Mouse (Mus musculus): ENCODE measurements around the gene Klc2. TPM values are rescaled to one million over a fixed set of nuclear protein-coding genes. Genes with fewer than 3 reads are reported as not detected.
A peak's percentile ranks its signal among the peaks of the same experiment; 100 is the strongest.

Gene Klc2
- polyA plus RNA-seq, 1 experiment from 2014 or later: 13.6 TPM

DNA sequence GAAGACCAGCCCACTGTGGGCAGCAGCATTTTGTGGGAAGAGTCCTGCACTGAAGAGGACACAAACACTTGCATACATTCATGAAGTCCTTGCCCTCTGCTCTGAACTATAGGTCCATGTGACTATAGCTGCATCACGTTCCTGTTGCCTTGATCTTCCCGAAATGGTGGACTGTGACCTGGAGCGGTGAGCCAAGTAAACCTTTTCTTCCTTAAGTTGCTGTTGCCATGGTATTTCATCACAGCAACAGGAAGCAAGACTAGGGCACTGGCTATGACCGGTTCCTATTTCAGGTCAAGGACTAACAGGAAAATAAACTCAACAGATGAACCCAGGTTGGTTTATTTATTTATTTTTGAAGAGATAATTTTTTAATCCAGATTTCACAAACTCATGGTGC, 12.9 kb upstream of the Klc2 start:
- Histone ChIP-seq H3K27me3 (ENCODE audit: control insufficient read depth, insufficient read depth, low read length) (no peaks in the 10 kb centered on the region), H3K4me3 (replicated peaks; ENCODE audit: low read length) (no peak overlapping the region), H3K27ac (ENCODE audit: low read length) (no peak overlapping the region), H3K4me1 (ENCODE audit: control insufficient read depth, insufficient read depth, low read length) (no peaks in the 10 kb centered on the region), H3K36me3 (ENCODE audit: control insufficient read depth, insufficient read depth, low read length) (peaks cover 6% of the 10 kb centered on the region; the same call in 1 of the 2 replicates), H3K4me2 (ENCODE audit: low read depth, low read length) (no peak overlapping the region), H3K9me3 (replicated peaks; ENCODE audit: control insufficient read depth, low read length) (no peaks in the 10 kb centered on the region), H3K9ac (ENCODE audit: low read length) (no peak overlapping the region)
- 62% methylated on average over 4 of the region's 4 CpGs for WGBS
- no peak for ATAC-seq (ENCODE audit: insufficient read depth, low FRiP score)

DNA sequence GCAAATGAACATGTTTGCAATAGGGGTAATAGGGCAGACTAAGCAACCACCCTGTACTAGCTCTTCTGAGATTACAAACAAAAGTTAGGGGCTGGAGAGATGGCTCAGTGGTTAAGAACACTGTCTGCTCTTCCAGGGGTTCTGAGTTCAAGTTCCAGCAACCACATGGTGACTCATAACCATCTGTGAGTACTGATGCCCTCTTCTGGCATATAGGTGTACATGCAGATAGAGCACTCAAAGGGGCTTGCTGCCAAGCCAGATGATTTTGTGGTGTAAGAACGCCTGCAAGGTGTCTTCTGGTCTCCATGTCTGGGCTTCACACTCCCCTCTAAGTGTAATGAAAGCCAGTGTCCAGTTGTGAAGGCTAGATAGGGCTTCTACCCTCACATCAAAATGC, 11.4 kb upstream of the Klc2 start:
- Histone ChIP-seq H3K4me1 (ENCODE audit: control insufficient read depth, insufficient read depth, low read length) (no peaks in the 10 kb centered on the region), H3K27me3 (ENCODE audit: control insufficient read depth, insufficient read depth, low read length) (no peaks in the 10 kb centered on the region), H3K9me3 (replicated peaks; ENCODE audit: control insufficient read depth, low read length) (no peaks in the 10 kb centered on the region), H3K9ac (ENCODE audit: low read length) (no peak overlapping the region), H3K4me3 (replicated peaks; ENCODE audit: low read length) (no peak overlapping the region), H3K36me3 (ENCODE audit: control insufficient read depth, insufficient read depth, low read length) (peaks cover 3% of the 10 kb centered on the region; the same call in 1 of the 2 replicates), H3K27ac (ENCODE audit: low read length) (no peak overlapping the region), H3K4me2 (ENCODE audit: low read depth, low read length) (no peak overlapping the region)
- ATAC-seq (ENCODE audit: insufficient read depth, low FRiP score): no peak
- WGBS: 47% methylated on average over 1 of the region's 1 CpGs

GRCm38 (mm10) chr19:5124055-5124614, 5.8 kb upstream of the Klc2 start:
- no peak overlapping the region for H3K4me3 ChIP-seq (replicated peaks; ENCODE audit: low read length)
- no peaks in the 10 kb centered on the region for H3K9me3 ChIP-seq (replicated peaks; ENCODE audit: control insufficient read depth, low read length)
- no peak overlapping the region for H3K9ac ChIP-seq (ENCODE audit: low read length)
- H3K4me1 ChIP-seq (ENCODE audit: control insufficient read depth, insufficient read depth, low read length): no peaks in the 10 kb centered on the region
- H3K27ac ChIP-seq (ENCODE audit: low read length): no peak overlapping the region
- no peaks in the 10 kb centered on the region for H3K36me3 ChIP-seq (ENCODE audit: control insufficient read depth, insufficient read depth, low read length)
- no peak for ATAC-seq (ENCODE audit: insufficient read depth, low FRiP score)
- H3K27me3 ChIP-seq (ENCODE audit: control insufficient read depth, insufficient read depth, low read length): no peaks in the 10 kb centered on the region
- H3K4me2 ChIP-seq (ENCODE audit: low read depth, low read length): no peak overlapping the region
- WGBS: 66% methylated on average over 7 of the region's 7 CpGs

- Histone ChIP-seq H3K4me1 (ENCODE audit: control insufficient read depth, insufficient read depth, low read length) (no peaks in the 10 kb centered on the region), H3K4me3 (replicated peaks; ENCODE audit: low read length) (no peak overlapping the region), H3K9ac (ENCODE audit: low read length) (no peak overlapping the region), H3K9me3 (replicated peaks; ENCODE audit: control insufficient read depth, low read length) (no peaks in the 10 kb centered on the region), H3K27me3 (ENCODE audit: control insufficient read depth, insufficient read depth, low read length) (no peaks in the 10 kb centered on the region), H3K4me2 (ENCODE audit: low read depth, low read length) (no peak overlapping the region), H3K36me3 (ENCODE audit: control insufficient read depth, insufficient read depth, low read length) (no peaks in the 10 kb centered on the region), H3K27ac (ENCODE audit: low read length) (no peak overlapping the region)
- WGBS: 81% methylated on average over 3 of the region's 3 CpGs
- ATAC-seq (ENCODE audit: insufficient read depth, low FRiP score): no peak
Measured at GRCm38 (mm10) chr19:5123241-5123640, 4.9 kb upstream of the Klc2 start.

GRCm38 (mm10) chr19:5122492-5122891, 4.1 kb upstream of the Klc2 start:
- Histone ChIP-seq H3K4me1 (ENCODE audit: control insufficient read depth, insufficient read depth, low read length) (no peaks in the 10 kb centered on the region), H3K9me3 (replicated peaks; ENCODE audit: control insufficient read depth, low read length) (no peaks in the 10 kb centered on the region), H3K9ac (ENCODE audit: low read length) (no peak overlapping the region), H3K36me3 (ENCODE audit: control insufficient read depth, insufficient read depth, low read length) (no peaks in the 10 kb centered on the region), H3K27ac (ENCODE audit: low read length) (no peak overlapping the region), H3K4me3 (replicated peaks; ENCODE audit: low read length) (no peak overlapping the region), H3K4me2 (ENCODE audit: low read depth, low read length) (no peak overlapping the region), H3K27me3 (ENCODE audit: control insufficient read depth, insufficient read depth, low read length) (no peaks in the 10 kb centered on the region)
- ATAC-seq (ENCODE audit: insufficient read depth, low FRiP score): no peak
- 67% methylated on average over 10 of the region's 10 CpGs for WGBS

- Histone ChIP-seq H3K4me3 (replicated peaks; ENCODE audit: low read length) (peak overlapping the region; percentile 87), H3K9me3 (replicated peaks; ENCODE audit: control insufficient read depth, low read length) (no peaks in the 10 kb centered on the region), H3K36me3 (ENCODE audit: control insufficient read depth, insufficient read depth, low read length) (no peaks in the 10 kb centered on the region), H3K4me1 (ENCODE audit: control insufficient read depth, insufficient read depth, low read length) (peaks cover 8% of the 10 kb centered on the region; the same call in 1 of the 2 replicates), H3K9ac (ENCODE audit: low read length) (peak overlapping the region; percentile 83), H3K4me2 (ENCODE audit: low read depth, low read length) (peak overlapping the region; percentile 87), H3K27me3 (ENCODE audit: control insufficient read depth, insufficient read depth, low read length) (no peaks in the 10 kb centered on the region), H3K27ac (ENCODE audit: low read length) (peak overlapping the region; percentile 91)
- ATAC-seq (ENCODE audit: insufficient read depth, low FRiP score): peak; percentile 89
- under 1% methylated on average over 81 of the region's 83 CpGs for WGBS
Measured at GRCm38 (mm10) chr19:5117494-5118383, 621 bp downstream of the Klc2 start.

GRCm38 (mm10) chr19:5113783-5114182, 4.6 kb downstream of the Klc2 start:
- Histone ChIP-seq H3K27ac (ENCODE audit: low read length) (no peak overlapping the region), H3K4me2 (ENCODE audit: low read depth, low read length) (no peak overlapping the region), H3K9me3 (replicated peaks; ENCODE audit: control insufficient read depth, low read length) (no peaks in the 10 kb centered on the region), H3K36me3 (ENCODE audit: control insufficient read depth, insufficient read depth, low read length) (peaks cover 6% of the 10 kb centered on the region; the same call in 1 of the 2 replicates), H3K4me1 (ENCODE audit: control insufficient read depth, insufficient read depth, low read length) (peaks cover 8% of the 10 kb centered on the region; the same call in 1 of the 2 replicates), H3K4me3 (replicated peaks; ENCODE audit: low read length) (no peak overlapping the region), H3K9ac (ENCODE audit: low read length) (no peak overlapping the region), H3K27me3 (ENCODE audit: control insufficient read depth, insufficient read depth, low read length) (no peaks in the 10 kb centered on the region)
- ATAC-seq (ENCODE audit: insufficient read depth, low FRiP score): no peak
- 95% methylated on average over 7 of the region's 7 CpGs for WGBS

GRCm38 (mm10) chr19:5109659-5110453, 8.5 kb downstream of the Klc2 start:
- ATAC-seq (ENCODE audit: insufficient read depth, low FRiP score): no peak
- 72% methylated on average over 19 of the region's 19 CpGs for WGBS
- H3K27ac ChIP-seq (ENCODE audit: low read length): no peak overlapping the region; the same call in 1 of the 2 replicates
- peaks cover 8% of the 10 kb centered on the region for H3K36me3 ChIP-seq (ENCODE audit: control insufficient read depth, insufficient read depth, low read length)
- H3K9ac ChIP-seq (ENCODE audit: low read length): no peak overlapping the region
- H3K9me3 ChIP-seq (replicated peaks; ENCODE audit: control insufficient read depth, low read length): no peaks in the 10 kb centered on the region
- no peak overlapping the region for H3K4me3 ChIP-seq (replicated peaks; ENCODE audit: low read length)
- no peaks in the 10 kb centered on the region for H3K27me3 ChIP-seq (ENCODE audit: control insufficient read depth, insufficient read depth, low read length)
- H3K4me1 ChIP-seq (ENCODE audit: control insufficient read depth, insufficient read depth, low read length): peaks cover 16% of the 10 kb centered on the region
- H3K4me2 ChIP-seq (ENCODE audit: low read depth, low read length): no peak overlapping the region

All from stomach, embryonic 16.5 days (tissue).